Mouse (Mus musculus) bone marrow, adult 2 months (tissue): Measurements from ENCODE around the gene Galnt10. TPM values are rescaled to one million over a fixed set of nuclear protein-coding genes. Genes with fewer than 3 reads are reported as not detected.

ENCODE experiments used
- H3K27ac ChIP-seq: fragments of 200-500 bp; 2 replicates; pipeline ENCODE4 v1.5.1; 2012; ENCODE audit warnings: low read depth, mild to moderate bottlenecking, control low read depth, inconsistent platforms, low read length; ENCODE audit not compliant: control insufficient read depth, poor library complexity, insufficient read depth
- H3K4me1 ChIP-seq: fragments of 200-500 bp; 2 replicates; pipeline ENCODE4 v1.6.1; 2011; ENCODE audit warnings: low read length; ENCODE audit not compliant: control insufficient read depth, insufficient read depth
- H3K4me3 ChIP-seq: fragments of 200-500 bp; replicated peaks from 2 replicates; pipeline ENCODE3; 2011; ENCODE audit warnings: mild to moderate bottlenecking, low read depth, low read length, control low read depth; ENCODE audit not compliant: control insufficient read depth
- CTCF ChIP-seq: fragments of 200-500 bp; IDR thresholded peaks from 2 replicates; pipeline ENCODE4 v1.5.1; 2011; ENCODE audit warnings: low read length, control low read depth; ENCODE audit not compliant: control insufficient read depth, insufficient read depth
- POLR2A ChIP-seq: fragments of 200-500 bp; IDR thresholded peaks from 2 replicates; pipeline ENCODE4 v1.6.1; 2011; ENCODE audit warnings: low read depth, mild to moderate bottlenecking, control low read depth, low read length, borderline replicate concordance; ENCODE audit not compliant: control insufficient read depth
- WGBS: fragments of 180-500 bp; shearing (Covaris S2); methylation state at CpG from one replicate; pipeline ENCODE4 v1.1.7; 2018; 5-methylcytosine and 5-hydroxymethylcytosine counted together
- polyA plus RNA-seq: library from polyadenylated mRNA; stranded (reverse); fragments of >200 nt; gene quantifications from 2 replicates; pipeline ENCODE4 v1.2.4, GENCODE M21; 2011; ENCODE audit warnings: low replicate concordance; ENCODE audit not compliant: missing spikeins, insufficient read depth, insufficient read length

Gene Galnt10
- polyA plus RNA-seq, 1 experiment, result 16.6 TPM

DNA sequence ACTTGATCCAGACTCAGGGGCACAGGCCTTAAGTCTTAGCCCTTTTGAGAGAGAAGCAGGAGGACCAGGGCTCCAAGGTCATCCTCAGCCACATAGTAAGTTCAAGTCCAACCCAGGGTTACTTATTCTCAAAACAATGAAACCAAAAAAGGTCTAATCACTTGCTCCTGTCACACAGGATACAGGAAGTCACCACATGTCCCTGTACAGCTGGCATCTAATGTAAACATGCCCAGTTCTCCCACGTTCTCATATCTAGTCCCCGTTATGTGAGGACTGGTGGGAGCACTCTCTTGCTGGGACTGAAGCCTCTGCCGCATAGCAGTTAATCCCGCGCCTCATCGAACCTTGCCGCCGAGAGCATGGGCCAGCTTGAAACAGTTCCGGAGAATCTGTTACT, 30.7 kb upstream of the Galnt10 start:
- WGBS, result 81% methylated on average over 9 of the region's 9 CpGs

DNA sequence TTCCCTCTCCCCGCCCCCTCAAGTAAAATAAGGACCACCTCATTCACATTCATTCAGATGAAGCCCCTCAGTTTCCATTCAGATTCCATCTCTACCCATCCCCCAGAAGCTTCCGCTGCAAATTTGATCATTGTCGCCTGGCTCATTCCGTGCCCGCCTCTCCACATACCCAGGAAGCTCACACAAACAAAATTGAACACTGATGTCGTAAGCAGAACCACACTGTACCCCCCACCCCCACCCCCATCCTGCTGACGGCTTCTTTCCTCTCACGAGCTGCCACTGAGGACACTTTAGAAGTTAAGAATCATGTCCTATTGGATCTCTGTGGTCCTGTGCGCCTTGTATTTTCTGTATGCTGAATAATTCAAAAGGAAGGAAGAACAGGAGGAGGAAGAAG, 30.0 kb upstream of the Galnt10 start:
- no peak overlapping the region for H3K4me3 ChIP-seq
- TF ChIP-seq CTCF (no peak), POLR2A (no peak)
- 60% methylated on average over 9 of the region's 9 CpGs for WGBS
- no peak overlapping the region for H3K27ac ChIP-seq
- H3K4me1 ChIP-seq, result no peaks in the 10 kb centered on the region

More for the DNA sequence above, 30.7 kb upstream of the Galnt10 start:
- Histone ChIP-seq H3K4me1 (no peaks in the 10 kb centered on the region), H3K4me3 (no peak overlapping the region), H3K27ac (no peak overlapping the region)
- TF ChIP-seq CTCF (no peak), POLR2A (no peak)

GRCm38 (mm10) chr11:57615871-57616270, 29.4 kb upstream of the Galnt10 start:
- Histone ChIP-seq H3K4me3 (no peak overlapping the region), H3K4me1 (no peaks in the 10 kb centered on the region), H3K27ac (no peak overlapping the region)
- TF ChIP-seq POLR2A (no peak), CTCF (no peak)
- 86% methylated on average over 13 of the region's 13 CpGs for WGBS

DNA sequence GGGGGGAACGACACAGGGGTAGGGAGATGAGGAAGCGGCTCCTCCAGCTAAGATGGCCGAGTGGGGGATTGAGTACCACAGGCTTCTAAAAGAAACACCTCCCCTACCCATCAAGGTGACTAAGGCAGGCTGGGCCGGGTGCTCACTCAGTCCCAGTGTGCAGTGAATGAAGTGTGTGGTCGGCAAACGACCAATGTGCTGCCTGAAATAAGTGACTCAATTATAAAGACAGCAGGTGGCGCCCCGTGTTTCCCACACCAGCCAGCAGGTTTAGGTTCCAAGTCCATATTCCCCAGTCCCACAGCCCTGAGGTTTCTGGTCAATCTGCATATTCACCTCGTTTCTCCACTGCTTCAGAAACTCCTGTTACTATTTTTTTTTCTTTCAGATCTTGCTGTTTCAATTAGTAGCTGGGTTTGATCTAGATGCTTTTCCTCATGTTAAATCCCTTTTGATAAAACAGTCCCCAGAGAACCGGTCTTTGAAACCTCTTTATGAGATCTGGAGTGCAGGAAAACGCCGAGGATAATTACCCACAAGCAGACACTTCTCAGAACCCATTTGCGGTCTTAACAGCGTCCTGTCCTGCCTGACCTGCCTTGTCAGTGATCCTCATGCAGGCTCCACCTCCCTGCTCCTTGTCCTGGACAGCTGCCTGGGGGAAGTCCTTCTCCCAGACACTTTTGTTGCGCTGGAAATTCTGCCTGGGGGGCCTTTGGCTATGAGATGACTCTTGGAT, 27.5 kb upstream of the Galnt10 start:
- no peak for TF ChIP-seq POLR2A
- TF ChIP-seq CTCF, result peak; percentile 68
- no peak overlapping the region for H3K27ac ChIP-seq
- H3K4me3 ChIP-seq, result no peak overlapping the region
- H3K4me1 ChIP-seq, result no peaks in the 10 kb centered on the region
- 26% methylated on average over 15 of the region's 15 CpGs for WGBS

DNA sequence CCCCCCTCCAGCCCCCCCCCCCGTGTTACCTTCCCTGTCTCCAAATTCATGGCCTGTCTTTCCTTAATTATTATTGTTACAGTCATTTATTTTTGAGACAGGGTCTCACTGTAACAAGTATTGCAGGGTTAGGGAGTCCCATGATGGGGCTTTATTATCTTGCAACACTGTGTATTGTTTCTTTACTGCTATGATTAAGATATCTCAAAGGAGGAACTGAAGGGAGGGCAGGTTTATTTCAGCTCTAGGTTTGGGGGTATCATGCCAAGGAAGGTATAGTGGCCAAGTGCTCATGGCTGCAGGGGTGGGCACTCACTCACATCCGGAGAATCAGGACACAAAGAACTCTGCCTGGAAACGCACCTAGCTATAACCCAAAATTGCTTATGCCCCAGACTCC, 23.8 kb upstream of the Galnt10 start:
- no peak overlapping the region for H3K27ac ChIP-seq
- H3K4me1 ChIP-seq, result no peaks in the 10 kb centered on the region; the same call in 1 of the 2 replicates
- 82% methylated on average over 3 of the region's 3 CpGs for WGBS
- no peak overlapping the region for H3K4me3 ChIP-seq
- TF ChIP-seq CTCF, result no peak
- TF ChIP-seq POLR2A, result no peak

- Histone ChIP-seq H3K4me1 (no peaks in the 10 kb centered on the region; the same call in 1 of the 2 replicates), H3K4me3 (no peak overlapping the region), H3K27ac (no peak overlapping the region)
- TF ChIP-seq POLR2A (no peak), CTCF (no peak)
Measured at GRCm38 (mm10) chr11:57621876-57622275, 23.4 kb upstream of the Galnt10 start.

DNA sequence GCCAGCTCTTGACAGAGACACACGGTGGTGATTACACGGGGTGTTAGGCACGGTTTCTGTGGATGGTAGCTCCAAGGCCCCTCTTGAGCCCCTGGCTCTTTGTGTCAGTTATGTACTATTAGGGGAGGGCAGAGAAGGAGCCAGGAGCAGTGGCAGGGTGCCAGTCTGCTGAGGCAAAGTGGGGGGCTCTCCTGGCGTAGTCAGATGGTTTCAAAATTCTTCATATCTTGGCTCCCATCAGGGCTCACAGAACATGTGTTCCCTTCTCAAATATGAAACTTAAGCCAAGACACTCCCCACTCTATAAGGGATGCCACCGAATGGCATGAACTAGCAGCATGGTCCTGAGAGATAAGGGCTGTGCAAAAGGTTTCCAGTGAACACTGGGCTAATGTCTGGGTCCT, 20.8 kb upstream of the Galnt10 start:
- peak overlapping the region; percentile 46; the same call in 1 of the 2 replicates for H3K27ac ChIP-seq
- H3K4me3 ChIP-seq, result no peak overlapping the region
- TF ChIP-seq CTCF (no peak), POLR2A (no peak)
- WGBS, result 25% methylated on average over 5 of the region's 5 CpGs
- no peaks in the 10 kb centered on the region; the same call in 1 of the 2 replicates for H3K4me1 ChIP-seq

GRCm38 (mm10) chr11:57625465-57625864, 19.8 kb upstream of the Galnt10 start:
- Histone ChIP-seq H3K4me3 (no peak overlapping the region), H3K4me1 (no peaks in the 10 kb centered on the region; the same call in 1 of the 2 replicates), H3K27ac (peak overlapping the region; percentile 14; the same call in 1 of the 2 replicates)
- no peak for TF ChIP-seq CTCF
- TF ChIP-seq POLR2A, result no peak

DNA sequence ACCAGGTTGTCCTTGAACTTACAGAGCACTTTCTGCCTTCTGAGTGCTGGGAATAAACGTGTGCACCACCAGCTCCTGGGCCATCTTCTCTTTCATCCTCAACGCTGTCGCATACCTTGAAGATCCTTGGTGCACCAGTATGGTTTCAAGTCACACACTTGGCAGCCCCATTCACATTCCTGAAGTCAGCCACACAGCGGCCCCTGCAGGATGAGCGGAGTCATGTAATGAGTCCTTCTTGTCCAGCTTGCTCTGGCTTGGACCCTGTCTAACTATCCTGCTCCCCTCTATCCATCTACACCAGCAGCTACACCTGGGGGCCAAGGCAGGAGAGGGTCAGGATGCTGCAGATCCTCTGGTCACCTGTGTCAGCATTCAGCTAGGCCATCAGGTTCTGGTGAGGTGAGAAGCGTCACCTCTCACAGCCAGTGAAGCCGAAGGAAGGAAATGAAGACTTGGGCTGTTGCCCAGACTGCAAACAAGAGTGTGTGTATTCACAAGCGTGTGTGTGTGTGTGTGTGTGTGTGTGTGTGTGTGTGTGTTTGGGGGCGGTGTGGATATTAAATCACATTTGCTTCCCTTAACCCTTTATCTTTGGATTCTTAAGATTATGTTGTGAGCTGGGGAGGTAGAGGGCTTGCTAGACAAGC, 18.0 kb upstream of the Galnt10 start:
- H3K4me1 ChIP-seq, result no peaks in the 10 kb centered on the region; the same call in 1 of the 2 replicates
- no peak overlapping the region for H3K4me3 ChIP-seq
- H3K27ac ChIP-seq, result no peak overlapping the region
- TF ChIP-seq POLR2A (no peak), CTCF (peak; percentile 44; the same call in 1 of the 2 replicates)
- WGBS, result 45% methylated on average over 9 of the region's 9 CpGs
